Mouse (Mus musculus): ENCODE data around the gene Ucn3. TPM values are rescaled to one million over a fixed set of nuclear protein-coding genes. Genes with fewer than 3 reads are reported as not detected.

Ucn3 gene
- not detected in 4 replicates for total RNA-seq (2023; ENCODE audit: inconsistent age)

DNA sequence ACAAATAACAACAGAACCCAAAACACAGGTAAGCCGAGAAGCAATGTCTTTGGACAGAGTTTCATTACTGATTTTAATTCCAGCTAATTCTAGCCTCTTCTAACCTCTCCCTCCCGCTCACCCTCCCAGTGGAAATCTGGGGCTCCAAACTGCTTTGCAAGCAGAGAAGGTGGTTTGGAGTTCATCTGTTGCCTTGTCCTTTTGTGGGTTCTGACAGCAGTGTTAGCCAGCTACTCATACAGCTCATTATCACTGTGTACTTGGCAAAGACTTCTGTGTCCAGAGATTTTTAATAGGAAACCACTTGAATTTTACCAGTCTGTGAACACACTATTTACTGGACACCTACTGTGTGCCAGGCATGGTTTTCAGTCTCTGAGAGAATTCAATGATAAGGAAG, at the start of gene Ucn3:
Ucn3 (minus strand) TSS at position 101 of the 400 bp plus-strand sequence.

GRCm38 (mm10) chr13:3917571-3918311, 27.4 kb downstream of the Ucn3 start, which contains the start of the genes Net1 and Tubal3:
Gene Net1, minus strand, starts transcription at chr13:3918220.
Gene Tubal3, plus strand, starts transcription at chr13:3918274.

Other genes starting within 250 kb of the Ucn3 start
- gene Calml3, start 141.0 kb downstream of the Ucn3 start, total RNA-seq (2023; ENCODE audit: inconsistent age), result not detected in 4 replicates
- not detected in 4 replicates for gene Calm4, start 107.6 kb downstream of the Ucn3 start, total RNA-seq (2023; ENCODE audit: inconsistent age)
- not detected in 4 replicates for gene Calm5, start 91.2 kb downstream of the Ucn3 start, total RNA-seq (2023; ENCODE audit: inconsistent age)
- gene Net1, start 27.1 kb downstream of the Ucn3 start, total RNA-seq (2023; ENCODE audit: inconsistent age), result 23.3 to 28.0 TPM (median 26.6 TPM) in 4 replicates
- not detected in 4 replicates for gene Tubal3, start 27.1 kb downstream of the Ucn3 start, total RNA-seq (2023; ENCODE audit: inconsistent age)
- not detected in 4 replicates for gene Akr1c14, start 103.7 kb upstream of the Ucn3 start, total RNA-seq (2023; ENCODE audit: inconsistent age)
- not detected in 4 replicates for gene Akr1c18, start 205.3 kb upstream of the Ucn3 start, total RNA-seq (2023; ENCODE audit: inconsistent age)
- gene Akr1c13, start 245.8 kb upstream of the Ucn3 start, total RNA-seq (2023; ENCODE audit: inconsistent age), result 0.75 to 3.6 TPM (median 1.3 TPM) in 3 of 4 replicates, not detected in the other